Mouse (Mus musculus): Measurements from ENCODE around the gene Slamf9.

The Slamf9 gene

DNA sequence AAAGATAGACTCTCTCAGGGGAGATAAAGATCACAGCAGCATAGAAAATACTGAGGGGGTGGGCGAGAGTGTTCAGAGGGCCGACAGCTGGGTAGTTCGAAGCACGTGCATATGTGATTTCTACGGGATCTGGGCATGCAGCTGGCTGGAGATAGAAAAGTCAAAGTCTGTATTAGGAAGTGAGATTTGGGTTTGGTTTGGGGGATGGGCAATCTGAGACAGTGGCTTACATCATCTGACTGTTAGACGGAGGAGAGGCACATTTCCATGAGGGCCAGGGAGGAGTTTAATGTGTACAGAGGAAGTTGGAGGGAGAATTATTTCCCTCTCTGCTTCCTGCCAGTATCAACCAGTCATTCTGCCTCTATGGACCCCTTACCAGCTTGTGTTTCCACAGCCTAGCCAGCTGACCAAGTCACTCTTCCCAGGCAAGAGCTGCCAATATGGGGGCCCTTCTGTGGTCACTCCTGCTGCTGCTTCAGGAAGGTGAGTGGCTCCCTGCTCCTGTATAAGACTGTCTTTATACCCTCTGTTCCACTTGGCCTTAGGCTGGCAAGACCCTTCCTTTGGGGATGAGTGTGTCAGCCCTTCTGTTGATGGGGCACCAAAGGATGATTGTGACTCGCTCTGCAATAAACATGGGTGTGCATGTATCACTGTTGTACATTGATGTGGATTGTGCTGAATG, at the start of gene Slamf9:
Gene Slamf9 (plus strand): TSS at position 305 of the 688 bp plus-strand sequence.
- DNase-seq (ENCODE audit: low spot score), result peak; percentile 11

GRCm38 (mm10) chr1:172426419-172426818, 48.7 kb upstream of the Slamf9 start:
- DNase-seq (ENCODE audit: low spot score), result no peak

DNA sequence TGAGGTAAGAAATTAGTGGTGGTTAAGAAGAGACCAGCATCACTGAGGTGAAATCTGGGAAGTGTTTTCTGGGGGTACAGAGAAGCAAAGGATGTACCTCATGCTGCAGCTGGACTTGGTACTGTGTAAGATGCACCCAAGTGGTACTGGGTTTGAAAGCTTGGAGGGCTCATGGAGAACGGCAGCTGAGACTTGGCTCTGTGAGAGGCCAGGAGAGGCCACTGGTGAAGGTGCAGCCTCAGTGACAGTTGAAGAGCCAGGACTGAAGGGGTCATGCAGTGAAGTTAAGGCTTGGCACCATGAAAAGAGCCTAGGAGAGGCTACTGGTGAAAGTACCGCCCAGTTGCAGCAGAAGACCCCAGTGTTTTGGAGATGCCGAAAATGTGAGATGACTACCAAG, 47.3 kb upstream of the Slamf9 start:
- DNase-seq (ENCODE audit: low spot score), result no peak

GRCm38 (mm10) chr1:172428614-172429013, 46.5 kb upstream of the Slamf9 start:
- DNase-seq (ENCODE audit: low spot score), result no peak

- DNase-seq (ENCODE audit: low spot score), result no peak
Observed at GRCm38 (mm10) chr1:172430731-172431220, 44.4 kb upstream of the Slamf9 start.

GRCm38 (mm10) chr1:172431836-172432586, 43.1 kb upstream of the Slamf9 start:
- no peak for DNase-seq (ENCODE audit: low spot score)

DNA sequence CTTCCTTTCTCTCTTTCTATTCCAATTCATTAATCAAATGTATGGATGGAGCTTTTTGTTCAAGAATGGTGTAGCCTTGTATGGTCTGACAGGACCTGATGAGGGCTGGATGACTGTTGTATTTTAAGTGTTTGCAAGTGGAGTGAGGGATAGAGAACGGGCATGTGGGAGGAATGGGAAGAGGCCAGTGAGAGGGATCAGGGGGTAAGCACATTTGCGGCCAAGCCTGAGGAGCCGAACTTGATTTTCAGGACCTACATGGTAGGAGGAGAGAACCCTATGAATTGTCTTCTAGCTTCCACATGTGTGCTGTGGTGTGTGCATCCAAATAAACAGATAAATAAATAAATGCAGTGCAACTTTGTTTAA, 42.6 kb upstream of the Slamf9 start:
- no peak for DNase-seq (ENCODE audit: low spot score)

- no peak for DNase-seq (ENCODE audit: low spot score)
Observed at GRCm38 (mm10) chr1:172433012-172433850, 41.9 kb upstream of the Slamf9 start.

GRCm38 (mm10) chr1:172433851-172434165, 41.4 kb upstream of the Slamf9 start:
- DNase-seq (ENCODE audit: low spot score), result no peak

DNA sequence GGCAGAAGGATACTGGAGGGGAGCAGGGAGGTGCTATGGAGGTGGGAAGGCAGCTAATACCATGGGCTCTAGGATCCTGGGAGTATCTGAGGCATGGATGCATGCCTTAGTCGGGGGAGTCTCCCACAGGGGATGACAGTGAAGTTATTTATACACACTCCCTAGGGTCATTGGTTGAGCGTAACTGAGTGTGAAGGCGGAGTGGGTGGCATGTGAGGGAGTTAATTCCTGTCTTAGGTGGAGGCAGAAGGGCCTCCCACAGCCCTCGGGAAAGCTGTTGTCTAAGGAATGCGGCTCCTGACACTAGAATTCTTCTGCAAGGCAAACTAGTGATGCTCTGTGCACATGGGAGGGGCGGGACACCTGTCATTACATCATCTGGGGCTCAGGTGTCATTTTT, 38.4 kb upstream of the Slamf9 start:
- DNase-seq (ENCODE audit: low spot score), result no peak

DNA sequence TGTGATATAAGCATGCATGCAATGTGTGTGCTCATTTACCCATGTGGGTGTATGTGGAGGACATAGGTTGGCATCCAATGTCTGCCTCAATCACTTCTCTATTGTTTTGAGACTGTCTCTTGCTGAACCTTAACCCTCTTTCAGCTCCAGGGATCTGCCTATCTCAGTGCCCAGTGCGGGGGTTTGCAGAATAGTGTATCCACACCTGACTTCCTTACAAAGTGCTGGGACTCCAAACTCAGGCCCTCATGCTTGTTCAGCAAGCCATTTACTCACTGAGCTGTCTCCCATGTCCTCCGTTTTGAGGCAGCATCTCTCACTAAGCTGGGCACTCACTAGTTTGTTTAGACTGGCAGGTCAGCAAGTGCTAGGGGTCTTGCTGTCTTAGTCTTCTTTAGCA, 36.5 kb upstream of the Slamf9 start:
- DNase-seq (ENCODE audit: low spot score), result no peak

DNA sequence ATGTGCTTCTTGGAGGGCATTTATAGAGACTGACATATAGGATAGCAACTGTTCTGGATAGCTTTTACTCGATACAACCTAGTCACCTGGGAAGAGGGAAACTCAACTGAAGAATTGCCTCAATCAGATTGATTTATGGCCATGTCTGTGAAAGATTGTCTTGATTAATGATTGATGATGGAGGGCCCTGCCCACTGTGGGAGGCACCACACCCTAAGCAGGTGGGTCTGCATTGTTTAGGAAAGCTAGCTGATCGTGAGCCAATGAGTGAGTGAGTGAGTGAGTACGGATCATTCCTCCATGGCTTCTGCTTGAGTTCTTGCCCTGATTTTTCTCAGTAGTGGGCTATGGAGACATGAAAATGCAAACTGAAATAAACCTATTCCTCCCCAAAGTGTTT, 34.6 kb upstream of the Slamf9 start:
- no peak for DNase-seq (ENCODE audit: low spot score)

GRCm38 (mm10) chr1:172441935-172442445, 33.2 kb upstream of the Slamf9 start:
- no peak for DNase-seq (ENCODE audit: low spot score)

- no peak for DNase-seq (ENCODE audit: low spot score)
Observed at GRCm38 (mm10) chr1:172450226-172450625, 24.9 kb upstream of the Slamf9 start.

DNA sequence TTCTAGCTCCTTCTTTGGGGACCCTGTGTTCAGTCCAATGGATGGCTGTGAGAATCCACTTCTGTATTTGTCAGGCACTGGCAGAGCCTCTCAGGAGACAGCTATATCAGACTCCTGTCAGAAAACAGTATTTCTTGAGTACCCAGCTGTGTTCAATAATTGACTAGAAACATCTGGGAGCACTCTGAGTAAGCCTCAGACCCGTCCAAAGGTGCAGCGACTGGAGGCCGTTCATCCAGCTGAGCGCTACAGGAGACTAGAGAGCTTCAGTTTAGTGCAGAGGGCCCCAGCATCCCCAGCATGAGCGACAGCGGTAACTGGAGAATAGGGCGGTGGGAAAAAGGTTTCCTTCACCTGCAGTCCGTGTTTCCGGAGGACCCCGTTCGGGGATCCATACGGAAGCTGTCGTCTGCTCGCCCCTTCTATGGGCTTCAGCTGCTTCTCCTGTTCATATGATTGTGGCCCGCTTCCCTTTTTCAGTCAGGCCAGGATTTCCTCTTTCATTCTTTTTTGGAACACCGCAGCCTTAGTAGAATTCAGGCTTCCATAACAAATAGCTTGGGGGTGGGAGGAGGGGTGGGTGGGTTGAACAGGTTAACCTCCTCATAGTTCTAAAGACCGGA, 24.2 kb upstream of the Slamf9 start:
- DNase-seq (ENCODE audit: low spot score), result no peak

DNA sequence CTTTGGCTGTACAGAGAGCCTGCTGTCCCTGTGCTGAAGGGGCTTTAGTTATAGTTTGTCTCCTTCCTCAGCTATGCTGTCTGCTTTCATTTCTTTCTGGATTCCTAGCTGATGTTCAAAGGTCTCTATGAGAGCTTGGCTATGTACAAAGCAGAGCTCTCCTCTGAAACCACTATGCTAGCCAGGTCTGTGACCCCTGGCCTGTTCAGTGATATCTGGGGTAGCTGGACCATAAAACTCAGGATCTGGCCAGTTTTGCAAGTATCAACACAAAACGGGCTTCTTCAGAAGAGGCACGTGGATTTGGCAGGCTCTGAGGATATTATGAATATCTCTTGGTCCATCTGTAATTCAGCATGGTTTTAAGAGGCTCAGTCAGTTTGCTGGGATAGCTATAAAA, 22.2 kb upstream of the Slamf9 start:
- no peak for DNase-seq (ENCODE audit: low spot score)

DNA sequence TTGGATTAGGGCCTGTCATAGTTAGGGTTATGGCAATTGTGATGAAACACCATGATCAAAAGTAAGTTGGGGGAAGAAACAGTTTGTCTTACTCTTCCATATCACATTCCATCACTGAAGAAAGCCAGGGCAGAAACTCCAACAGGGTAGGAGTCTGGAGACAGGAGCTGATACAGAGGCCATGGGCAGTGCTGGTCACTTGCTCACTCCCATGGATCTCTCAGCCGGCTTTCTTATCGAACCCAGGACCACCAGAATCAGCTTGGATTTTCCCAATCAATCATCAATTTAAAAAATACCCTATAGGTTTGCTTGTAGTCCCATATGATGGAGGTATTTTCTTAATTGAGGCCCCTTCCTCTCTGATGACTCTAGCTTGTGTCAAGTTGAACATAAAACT, 21.3 kb upstream of the Slamf9 start:
- DNase-seq (ENCODE audit: low spot score), result no peak

GRCm38 (mm10) chr1:172455416-172455815, 19.7 kb upstream of the Slamf9 start:
- DNase-seq (ENCODE audit: low spot score), result no peak

DNA sequence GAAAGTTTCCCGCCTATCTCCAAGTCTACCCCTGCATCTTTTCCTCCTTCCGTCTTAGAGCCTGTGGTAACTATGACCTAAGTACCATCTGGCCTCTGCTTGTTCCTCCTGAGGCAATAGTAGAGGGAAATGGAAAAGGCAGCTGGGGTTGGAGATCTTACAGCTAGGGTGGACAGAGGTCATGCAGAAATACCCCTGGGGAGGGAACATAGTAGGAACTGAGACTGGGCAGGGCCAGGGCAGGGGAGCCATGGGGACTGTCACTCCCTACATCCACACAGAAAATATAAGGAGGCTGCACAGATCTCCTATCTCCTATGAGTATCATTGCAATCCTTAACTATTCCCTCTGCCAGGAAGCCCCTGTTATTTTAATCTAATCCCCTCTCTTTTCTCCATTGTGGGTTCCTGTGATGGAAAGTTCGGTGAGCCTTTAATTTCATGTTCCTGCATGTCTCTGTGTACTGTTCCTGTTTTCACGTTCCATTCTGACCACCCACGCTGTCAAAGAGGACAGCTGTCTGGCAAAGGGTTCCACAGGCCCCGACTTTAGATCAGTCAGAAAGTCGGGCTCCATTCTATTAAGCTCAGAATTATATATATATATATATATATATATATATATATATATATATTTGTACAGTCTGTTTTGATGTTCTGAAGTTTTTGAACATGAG, 19.0 kb upstream of the Slamf9 start:
- DNase-seq (ENCODE audit: low spot score), result peak; percentile 8

DNA sequence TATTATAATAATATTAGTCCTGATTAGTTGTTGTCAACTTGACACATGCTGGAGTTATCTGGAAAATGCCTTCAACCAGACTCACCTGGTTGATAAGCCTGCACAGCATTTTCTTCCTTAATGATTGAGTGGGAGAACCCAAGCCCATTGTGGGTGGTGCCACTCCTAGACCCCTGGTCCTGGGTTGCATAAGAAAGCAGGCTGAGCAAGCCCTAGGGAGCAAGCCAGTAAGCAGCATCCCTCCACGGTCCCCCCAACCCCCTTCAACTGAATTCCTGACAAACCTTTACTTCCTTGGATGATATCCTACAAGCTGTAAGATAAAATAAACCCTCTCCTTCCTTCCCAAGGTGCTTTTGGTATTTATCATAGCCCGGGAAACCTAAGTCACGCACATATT, 18.0 kb upstream of the Slamf9 start:
- no peak for DNase-seq (ENCODE audit: low spot score)

GRCm38 (mm10) chr1:172458041-172458440, 17.1 kb upstream of the Slamf9 start:
- DNase-seq (ENCODE audit: low spot score), result no peak

GRCm38 (mm10) chr1:172461602-172462001, 13.6 kb upstream of the Slamf9 start:
- no peak for DNase-seq (ENCODE audit: low spot score)

Data from layer of hippocampus, adult 9-10 months (tissue).